Mouse (Mus musculus): Measurements from ENCODE around the gene Gpatch3.

The Gpatch3 gene

DNA sequence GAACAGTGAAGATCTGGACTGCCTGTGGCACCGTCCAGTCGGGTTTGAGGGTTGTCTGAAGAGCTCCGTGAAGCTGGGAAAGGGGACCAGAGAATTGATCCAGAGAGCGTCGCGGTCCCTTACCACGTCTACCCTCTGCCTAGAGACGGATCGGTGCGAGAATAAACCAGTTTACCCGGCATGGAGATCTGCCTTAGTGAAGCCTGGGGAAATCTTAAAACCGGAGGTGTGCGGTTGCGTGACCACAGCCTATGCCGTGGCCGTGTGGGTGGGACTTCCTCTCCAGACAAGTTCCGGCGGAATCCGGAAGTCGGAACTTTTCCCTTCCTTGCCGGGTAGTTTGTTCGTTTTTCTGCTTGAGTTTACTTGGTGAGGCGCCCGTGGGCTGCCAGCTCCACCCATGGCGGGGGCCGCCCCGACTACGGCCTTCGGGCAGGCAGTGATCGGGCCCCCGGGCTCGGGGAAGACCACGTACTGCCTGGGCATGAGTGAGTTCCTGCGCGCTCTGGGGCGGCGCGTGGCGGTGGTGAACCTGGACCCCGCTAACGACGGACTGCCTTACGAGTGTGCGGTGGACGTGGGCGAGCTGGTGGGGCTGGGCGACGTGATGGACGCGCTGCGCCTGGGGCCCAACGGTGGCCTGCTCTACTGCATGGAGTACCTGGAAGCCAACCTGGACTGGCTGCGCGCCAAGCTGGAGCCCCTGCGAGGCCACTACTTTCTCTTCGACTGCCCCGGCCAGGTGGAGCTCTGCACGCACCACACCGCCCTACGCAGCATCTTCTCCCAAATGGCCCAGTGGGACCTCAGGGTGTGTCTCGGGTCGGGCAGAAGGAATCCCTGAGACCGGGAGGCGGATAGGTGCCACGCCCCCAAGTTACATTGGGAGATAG is 9.8 kb downstream of the Gpatch3 start, which contains the start of gene Gpn2:
Gpn2 (plus strand) TSS at position 304 of the 893 bp plus-strand sequence.
- peak; percentile 68 to 86 for DNase-seq (ENCODE audit: low spot score in 2 of 2)

DNA sequence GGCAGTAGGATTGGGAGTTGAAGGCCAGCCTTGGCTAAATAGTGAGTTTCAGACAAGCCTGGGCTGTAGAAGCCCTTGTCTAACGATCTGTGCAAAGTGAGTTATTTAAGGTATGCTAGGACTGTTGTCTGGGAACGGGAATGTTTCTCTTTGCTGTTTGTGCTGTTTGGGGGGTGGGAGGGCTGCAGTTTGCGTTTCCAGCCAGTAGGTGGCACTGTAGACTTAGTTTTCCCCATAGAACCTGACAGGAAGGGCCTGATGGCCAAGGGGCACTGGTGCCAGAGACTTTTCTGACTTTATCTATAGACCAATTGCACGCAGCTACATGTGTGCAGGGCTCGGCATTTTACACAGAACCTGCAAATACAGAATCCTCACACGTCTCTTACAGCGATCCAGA is 18.0 kb downstream of the Gpatch3 start:
- DNase-seq (ENCODE audit: low spot score in 2 of 2) = peak in 1 of 2 experiments; percentile 53

DNA sequence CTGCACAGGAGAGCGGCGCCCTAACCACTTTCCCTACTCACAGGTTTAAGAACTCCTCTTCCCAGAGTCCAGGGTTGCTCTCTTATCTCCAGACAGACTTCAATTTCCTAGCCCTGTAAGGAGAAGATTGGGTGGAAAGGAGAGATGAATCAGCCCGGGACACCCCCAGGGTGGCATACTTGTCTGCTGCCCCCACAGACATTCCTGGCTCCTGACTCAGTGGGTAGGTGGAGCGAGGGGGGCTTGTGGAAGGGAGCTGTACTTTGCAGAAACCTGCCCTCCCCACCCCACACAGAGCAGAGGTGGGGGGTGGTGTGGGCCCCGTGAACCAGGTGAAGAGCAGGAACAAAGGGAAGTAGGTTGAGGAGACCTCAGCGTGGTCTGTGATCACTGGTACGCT is 21.0 kb downstream of the Gpatch3 start:
- DNase-seq (ENCODE audit: low spot score in 2 of 2) = peak in 1 of 2 experiments; percentile 43

DNA sequence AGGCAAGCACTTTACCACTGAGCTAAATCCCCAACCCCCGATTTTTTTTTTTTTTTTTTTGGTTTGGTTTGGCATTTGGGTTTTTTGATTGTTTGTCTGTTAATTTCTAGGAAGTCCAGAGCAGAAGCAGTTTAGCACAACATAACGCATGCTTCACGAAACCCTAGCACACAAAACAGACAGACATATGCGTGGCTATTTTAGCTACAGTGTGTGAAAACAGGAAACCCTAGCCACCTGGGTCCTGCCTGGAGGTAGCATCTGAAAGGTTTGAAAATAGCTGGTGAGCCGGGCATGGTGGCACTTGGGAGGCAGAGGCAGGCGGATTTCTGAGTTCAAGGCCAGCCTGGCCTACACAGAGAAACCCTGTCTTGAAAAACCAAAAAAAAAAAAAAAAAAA is 21.5 kb downstream of the Gpatch3 start:
- DNase-seq (ENCODE audit: low spot score in 2 of 2) = no peak

DNA sequence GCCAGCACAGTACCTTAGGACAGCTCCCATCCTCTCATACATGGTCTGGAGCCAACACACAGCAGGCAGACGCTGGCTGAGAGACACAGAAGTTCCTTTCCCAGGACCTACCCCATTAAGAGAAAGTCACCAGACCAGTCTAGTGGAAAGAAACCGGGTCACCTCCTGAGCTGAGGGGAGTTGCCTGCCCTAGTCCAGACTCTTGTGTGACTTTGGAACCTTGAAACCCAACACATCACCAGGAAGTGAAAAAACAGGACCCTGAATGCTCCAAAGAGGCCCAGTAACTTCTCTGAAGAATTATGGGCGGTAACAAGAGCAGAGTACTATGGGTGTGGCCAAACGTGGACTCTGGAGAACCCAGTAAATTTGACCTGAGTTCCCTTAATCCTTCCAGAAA is 24.1 kb downstream of the Gpatch3 start:
- DNase-seq (ENCODE audit: low spot score in 2 of 2) = no peak

DNA sequence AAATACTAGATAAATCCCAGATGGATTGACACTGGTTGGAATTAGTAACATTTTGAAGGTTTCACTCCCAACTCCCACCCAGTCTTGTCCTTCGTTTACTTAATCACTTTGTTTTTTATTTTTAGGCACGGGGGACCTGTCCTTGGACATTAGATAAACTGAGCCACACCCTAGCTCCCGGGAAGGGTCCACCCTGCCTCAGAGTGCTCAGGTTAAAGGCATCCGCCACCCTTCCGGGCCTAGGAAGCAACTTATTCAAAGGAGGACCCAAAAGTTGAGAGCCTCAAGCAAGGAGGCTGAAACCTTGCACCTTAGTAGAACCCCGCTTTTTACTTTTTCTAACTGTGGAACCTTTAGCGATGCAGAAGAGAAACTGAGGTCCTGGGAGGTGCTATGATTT is 24.6 kb downstream of the Gpatch3 start:
- no peak for DNase-seq (ENCODE audit: low spot score in 2 of 2)

DNA sequence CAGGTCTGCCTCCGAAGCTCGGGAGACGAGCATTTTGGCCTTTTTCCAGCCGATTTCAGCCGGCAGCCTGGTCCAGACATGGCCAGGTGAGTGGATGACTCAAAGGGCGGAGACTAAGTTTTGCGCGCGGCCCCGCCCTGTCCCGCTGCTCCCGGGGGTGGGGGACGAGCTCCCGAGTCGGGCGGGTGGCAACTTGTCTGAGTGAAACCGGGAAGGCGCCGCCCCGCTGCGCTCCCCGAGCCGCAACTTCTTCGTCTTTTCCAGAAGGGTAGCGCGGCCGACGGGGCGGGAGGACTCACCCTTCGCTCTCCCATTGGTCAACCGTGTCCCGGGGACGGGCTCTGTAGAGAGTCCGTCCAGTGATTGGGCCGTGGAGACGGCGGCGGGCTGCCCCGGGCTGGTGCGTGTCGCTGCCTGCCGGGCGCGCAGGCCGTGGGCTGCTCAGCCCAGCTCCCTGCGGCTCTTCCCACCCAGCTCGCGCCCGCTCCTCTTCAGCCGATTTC is 25.1 kb downstream of the Gpatch3 start:
- peak; percentile 89 to 93 for DNase-seq (ENCODE audit: low spot score in 2 of 2)

DNA sequence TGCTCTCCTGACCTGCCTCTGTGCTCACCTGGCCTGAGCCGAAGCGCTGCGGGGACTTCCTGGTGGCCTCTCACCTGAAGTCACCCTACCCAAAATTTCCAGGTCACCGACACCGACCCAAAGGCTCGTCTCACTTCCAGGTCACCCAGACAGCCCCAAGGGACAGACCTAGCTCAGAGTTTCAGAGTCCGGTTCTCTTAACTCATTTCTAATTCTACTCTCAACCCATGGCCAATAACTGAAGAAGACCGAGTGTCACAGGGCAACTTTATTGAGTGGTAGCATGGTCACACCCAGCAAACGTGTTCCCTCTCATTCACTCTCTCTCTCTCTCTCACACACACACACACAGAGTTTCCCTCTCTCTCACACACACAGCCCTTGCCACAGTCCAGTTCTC is 25.8 kb downstream of the Gpatch3 start:
- DNase-seq (ENCODE audit: low spot score in 2 of 2) = no peak

DNA sequence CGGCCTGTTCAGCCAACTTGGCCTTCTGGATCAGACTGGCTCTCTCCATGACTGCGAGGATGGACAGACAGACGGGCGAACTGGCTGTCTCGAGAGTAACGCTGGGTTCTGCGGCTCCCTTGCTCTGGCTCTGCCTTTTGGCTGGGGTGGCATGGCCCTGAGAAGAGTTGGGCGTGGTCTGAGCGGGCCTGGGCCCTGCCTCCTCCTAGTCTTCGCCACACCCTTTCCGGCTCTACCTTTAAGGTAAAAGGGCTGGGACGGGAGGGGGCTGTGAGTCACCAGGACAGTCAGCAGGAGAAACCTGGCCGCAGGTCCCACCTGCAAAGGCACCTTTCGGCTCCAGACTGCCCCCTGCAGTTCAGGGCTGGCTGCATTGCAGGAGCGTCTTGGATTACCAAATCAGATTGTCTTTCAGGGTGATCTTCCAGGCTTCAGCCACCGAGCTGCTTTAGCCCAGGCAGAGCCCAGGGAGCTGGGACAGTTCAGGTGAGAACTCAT is 27.2 kb downstream of the Gpatch3 start, which contains the start of gene Sfn:
Sfn (minus strand) TSS at position 448 of the 498 bp plus-strand sequence.
- DNase-seq (ENCODE audit: low spot score in 2 of 2) = peak; percentile 78 to 83

DNA sequence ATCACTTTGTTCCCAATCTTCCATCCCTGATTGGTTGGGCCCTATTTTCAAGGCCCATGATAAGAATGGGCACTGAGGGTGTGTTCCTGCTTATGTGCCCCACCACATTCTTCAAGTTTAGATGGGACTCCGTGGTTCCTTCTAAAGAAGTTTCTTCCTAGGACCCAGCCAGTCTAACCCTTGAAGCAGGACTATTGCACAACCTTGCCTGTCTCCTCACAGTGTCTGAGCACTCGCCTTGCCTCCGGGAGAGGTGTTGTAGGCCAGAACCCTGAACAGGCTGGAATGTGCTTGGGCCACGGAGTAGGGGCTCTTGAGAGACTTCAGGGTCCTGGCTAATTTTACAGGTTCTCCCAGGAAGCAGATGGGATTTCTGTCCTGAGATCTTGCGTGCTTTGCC is 28.5 kb downstream of the Gpatch3 start:
- no peak for DNase-seq (ENCODE audit: low spot score in 2 of 2)

DNA sequence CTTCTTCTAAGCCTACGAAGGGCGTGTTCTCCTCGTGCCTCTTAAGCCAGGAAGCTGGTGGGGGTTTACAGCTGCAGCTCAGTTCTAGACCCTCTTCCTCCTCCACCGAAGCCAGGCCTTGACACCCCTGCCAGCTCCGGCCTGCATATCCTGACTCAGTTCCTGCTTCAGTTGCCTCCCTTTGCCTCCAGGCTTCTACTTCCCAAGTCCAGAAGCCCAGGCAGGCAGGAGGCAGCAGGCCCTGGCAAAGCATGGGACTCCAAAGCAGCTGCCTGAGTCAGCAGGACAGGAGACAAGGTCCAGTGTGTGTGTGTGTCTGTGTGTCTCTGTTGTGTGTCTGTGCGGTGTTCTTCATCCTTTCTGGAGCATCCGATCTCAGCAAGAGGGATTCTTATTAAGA is 29.6 kb downstream of the Gpatch3 start:
- DNase-seq (ENCODE audit: low spot score in 2 of 2) = no peak

DNA sequence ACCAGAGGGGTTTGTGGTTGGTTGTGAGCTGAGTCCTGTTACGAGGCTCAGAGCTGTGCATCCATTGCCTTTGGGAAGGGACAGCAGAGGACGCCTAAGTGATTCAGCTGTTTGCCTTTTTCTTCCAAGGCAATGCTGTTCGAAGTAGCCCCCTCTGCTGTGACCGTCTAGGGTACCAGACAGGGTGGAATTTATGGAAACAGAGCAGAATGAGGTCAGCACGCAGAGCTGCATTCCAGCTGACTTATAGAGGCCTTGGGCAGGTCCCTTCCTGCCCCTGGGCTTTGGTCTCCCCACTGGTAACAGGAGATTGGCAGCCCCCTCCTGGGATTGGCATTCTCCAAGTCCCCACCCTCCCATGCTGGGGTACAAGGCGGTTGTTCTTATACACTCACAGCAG is 30.3 kb downstream of the Gpatch3 start:
- DNase-seq (ENCODE audit: low spot score in 2 of 2) = no peak

DNA sequence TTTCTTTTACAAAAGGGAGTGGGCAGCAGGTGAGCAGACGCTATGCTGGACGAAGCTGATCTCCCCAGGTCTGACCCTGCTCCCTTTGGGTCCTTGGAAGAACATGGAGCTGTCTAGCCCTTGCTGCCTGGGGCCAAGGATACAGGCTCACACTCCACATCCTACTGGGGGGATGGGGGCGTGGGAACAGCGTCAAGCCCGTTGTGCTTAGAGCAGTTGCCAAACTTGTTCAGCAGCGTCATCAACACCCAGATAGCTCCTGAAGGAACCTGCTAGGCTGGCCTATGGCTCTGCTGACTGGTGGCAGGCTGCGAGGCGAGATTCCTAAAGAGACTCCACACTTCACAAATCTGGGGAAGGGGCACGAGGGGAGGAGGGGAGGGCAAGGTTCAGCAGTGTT is 30.8 kb downstream of the Gpatch3 start:
- no peak for DNase-seq (ENCODE audit: low spot score in 2 of 2)

DNA sequence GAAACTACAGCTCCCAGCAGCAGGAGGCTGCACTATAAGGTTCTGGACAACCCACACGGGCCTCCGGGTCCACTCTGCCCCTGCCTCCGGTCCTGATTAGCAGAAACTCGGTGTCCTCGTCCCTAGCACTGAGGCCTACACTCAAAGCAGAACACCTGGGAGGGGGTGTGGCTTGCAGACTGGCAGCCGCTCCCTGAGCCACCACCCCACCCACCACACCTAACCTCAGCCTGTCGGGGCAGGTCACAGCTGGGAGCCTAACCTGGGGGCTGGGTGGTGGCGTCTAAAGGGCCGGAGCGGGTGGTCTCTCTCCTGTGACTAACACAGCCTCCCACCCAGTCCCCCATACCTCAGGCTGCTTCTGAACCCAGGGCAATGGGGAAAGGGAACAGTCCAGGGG is 32.7 kb downstream of the Gpatch3 start:
- no peak for DNase-seq (ENCODE audit: low spot score in 2 of 2)

DNA sequence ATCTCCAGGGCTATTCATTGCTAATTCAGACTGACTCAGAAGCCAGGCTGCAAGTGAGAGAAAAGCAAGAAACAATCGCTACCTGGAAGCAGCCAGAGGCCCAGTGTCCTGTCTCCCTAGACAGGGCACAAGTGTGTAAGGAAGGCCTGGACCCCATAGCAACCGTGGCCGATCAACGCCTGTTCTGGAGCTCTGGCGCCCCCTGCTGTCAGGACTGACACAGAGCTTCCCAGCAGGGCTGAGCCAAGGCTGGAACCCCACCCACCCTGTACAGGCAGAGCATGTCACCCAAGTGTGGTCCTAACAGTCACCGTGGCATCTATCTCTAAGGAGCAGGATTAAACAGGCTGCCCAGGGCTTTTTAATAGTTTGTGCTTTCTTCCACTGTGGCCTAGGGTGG is 35.2 kb downstream of the Gpatch3 start:
- peak; percentile 69 to 88 for DNase-seq (ENCODE audit: low spot score in 2 of 2)

DNA sequence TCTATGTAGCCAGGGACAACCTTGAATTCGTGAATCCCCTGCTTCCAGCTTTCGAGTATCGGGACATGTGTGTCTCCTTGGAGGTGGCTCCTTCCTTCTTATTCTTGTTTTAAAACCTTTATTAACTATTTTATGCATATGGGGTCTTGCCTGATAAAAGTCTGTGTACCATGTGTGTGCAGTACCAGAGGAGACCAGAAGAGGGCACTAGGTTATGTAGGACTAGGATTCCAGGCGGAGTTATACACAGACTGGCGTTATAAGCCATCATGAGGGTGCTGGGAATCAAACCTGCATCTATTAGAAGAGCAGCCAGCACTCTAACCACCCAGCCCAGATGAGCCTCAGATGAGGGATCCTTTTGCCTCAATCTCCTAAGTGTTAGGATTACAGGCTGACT is 37.3 kb downstream of the Gpatch3 start:
- DNase-seq (ENCODE audit: low spot score in 2 of 2) = no peak

DNA sequence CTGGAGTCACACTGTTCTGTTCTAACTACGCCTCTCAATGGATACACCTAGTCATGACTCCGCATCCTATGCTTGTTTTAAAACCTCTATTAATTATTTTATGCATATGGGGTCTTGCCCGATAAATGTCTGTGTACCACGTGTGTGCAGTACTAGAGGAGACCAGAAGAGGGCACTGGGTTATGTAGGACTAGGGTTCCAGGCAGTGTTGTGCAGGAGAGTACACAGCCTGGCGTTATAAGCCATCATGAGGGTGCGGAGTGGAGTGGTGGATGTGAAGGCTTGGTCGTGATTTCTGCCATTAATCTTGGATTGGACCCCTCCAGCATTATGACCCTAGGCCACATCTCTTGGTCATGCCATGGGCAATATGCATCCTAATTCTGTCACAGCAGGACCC is 37.9 kb downstream of the Gpatch3 start:
- no peak for DNase-seq (ENCODE audit: low spot score in 2 of 2)

DNA sequence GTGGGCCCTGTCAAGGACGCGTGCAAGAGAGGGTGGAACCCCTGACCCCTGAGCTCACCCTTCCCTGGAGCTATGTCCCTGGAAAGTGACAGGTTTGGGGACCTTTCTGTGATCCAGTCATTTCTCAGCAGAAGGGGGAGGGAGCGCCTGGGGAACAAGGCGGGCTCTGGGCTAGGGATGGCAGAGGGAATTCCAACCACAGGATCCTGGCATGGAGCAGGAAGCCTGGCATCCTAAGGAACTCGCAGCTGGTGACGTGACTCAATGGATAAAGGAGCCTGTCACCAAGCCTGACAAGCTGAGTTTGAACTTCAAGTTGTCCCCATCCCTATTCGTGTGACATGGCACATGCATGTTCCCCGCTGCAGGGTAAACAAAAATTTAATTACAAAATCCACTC is 38.5 kb downstream of the Gpatch3 start:
- DNase-seq (ENCODE audit: low spot score in 2 of 2) = no peak

DNA sequence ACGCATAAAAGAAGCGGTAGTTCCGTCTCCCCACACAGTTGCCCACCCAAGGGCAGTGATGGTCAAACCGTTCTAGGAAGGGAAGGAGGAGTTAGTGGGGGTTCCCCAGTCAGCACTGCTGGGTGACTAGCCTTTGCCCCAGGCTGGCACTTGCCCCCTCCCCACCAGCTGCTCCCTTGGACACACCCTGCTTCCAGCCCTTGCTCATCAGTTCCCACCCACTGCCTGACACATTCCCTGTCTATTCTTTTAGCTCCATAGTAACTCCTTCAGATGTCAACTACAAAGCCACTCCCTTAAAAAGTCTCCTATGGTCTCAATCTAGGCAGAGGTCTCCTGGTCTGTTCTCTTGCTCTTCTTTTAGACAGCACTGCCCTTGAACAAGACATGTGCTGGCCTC is 39.3 kb downstream of the Gpatch3 start:
- no peak for DNase-seq (ENCODE audit: low spot score in 2 of 2)

DNA sequence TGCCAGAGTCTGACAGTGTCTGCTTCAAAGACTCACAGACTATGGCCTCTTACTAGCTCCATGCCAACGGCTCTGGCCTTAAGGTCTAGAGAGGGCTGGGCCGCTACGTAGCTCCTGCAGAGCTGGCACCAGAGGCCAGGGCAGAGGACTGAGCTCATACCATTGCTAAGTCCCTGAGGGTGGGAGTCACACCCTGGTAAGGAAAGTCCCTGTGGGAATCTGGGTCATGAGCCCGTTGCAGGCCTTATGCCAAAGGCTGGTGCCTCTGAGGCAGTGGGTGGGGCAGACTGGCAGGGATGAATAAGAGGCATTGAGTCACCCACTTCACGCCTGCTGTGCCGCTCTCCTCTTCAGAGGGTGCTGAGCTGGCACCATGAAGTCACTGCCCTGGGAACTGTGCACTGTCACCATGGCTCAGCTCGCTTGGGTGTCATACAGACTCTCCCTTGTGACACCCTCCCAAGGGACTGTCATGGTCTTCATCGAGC is 39.8 kb downstream of the Gpatch3 start:
- DNase-seq (ENCODE audit: low spot score in 2 of 2) = no peak

DNA sequence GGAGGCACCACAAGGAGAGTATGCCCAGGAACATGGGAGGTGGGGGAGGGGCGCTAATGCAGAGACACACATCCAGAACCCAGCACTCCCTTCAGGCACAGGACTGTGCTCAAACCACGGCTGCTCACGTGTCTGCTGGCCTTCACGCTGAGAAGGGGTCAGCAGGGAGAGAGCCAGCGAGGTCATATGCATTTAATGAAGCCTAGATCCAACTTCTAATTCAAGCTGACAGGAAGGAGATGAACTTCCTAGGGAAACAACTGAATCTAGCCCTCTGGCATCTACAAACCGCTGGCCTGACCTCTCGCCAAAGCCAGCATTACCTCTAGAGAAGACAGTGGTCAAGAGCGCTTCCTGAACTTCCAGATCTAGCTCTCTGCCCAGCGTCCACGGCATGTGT is 40.9 kb downstream of the Gpatch3 start:
- DNase-seq (ENCODE audit: low spot score in 2 of 2) = no peak

DNA sequence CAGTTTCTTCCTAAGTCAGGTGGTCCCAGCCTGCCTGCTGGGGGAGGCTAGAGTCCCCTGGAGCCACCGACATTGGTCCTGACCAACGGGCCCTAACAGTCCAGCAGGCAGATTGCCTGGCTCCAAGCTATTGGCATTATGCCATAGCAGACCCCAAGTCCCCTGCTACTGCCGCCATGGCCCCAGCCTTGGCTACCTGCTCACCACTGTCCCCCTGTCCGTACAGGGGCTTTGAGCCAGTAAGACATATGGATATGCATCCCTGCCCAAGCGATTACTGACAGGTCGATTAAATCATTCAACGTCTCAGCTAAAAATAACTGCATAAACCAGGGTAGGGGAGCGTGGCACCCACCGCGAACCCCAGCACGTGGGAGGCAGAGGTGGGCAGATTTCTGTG is 43.4 kb downstream of the Gpatch3 start:
- no peak for DNase-seq (ENCODE audit: low spot score in 2 of 2)
